Mouse (Mus musculus) embryonic fibroblast, embryonic 13.5 days (primary cell): Measurements from ENCODE around the gene Wdr89. TPM values are rescaled to one million over a fixed set of nuclear protein-coding genes. Genes with fewer than 3 reads are reported as not detected.
A peak's percentile ranks its signal among the peaks of the same experiment; 100 is the strongest.
"Not testable (repeated sequence)": the region's sequence is repeated elsewhere in the genome, so short reads cannot be mapped to it uniquely, and the experiment has no call there.

Experiments used
- H3K27ac ChIP-seq: 2 replicates; pipeline ENCODE4 v1.5.1; 2012; ENCODE audit warnings: low read length, control low read depth, inconsistent platforms; ENCODE audit not compliant: insufficient read depth
- H3K4me1 ChIP-seq: 2 replicates; pipeline ENCODE4 v1.6.1; 2011; ENCODE audit warnings: low read length; ENCODE audit not compliant: control insufficient read depth, insufficient read depth
- H3K4me3 ChIP-seq: 2 replicates; pipeline ENCODE4 v1.5.1; 2011; ENCODE audit warnings: mild to moderate bottlenecking, control low read depth, low read length; ENCODE audit not compliant: insufficient read depth
- CTCF ChIP-seq: IDR thresholded peaks from 2 replicates; pipeline ENCODE4 v1.5.1; 2011; ENCODE audit warnings: mild to moderate bottlenecking, control low read depth, low read length, moderate library complexity, borderline replicate concordance; ENCODE audit not compliant: insufficient read depth
- POLR2A ChIP-seq: IDR thresholded peaks from 2 replicates; pipeline ENCODE4 v1.6.1; 2011; ENCODE audit warnings: low read depth, mild to moderate bottlenecking, control low read depth, low read length, moderate library complexity
- polyA plus RNA-seq: library from polyadenylated mRNA; stranded (reverse); fragments of >200 nt; gene quantifications from 2 replicates; pipeline ENCODE4 v1.2.4, GENCODE M21; 2011; ENCODE audit warnings: low read depth; ENCODE audit not compliant: missing spikeins, insufficient read length

Wdr89 gene
- polyA plus RNA-seq, 1 experiment: 32.7 TPM

DNA sequence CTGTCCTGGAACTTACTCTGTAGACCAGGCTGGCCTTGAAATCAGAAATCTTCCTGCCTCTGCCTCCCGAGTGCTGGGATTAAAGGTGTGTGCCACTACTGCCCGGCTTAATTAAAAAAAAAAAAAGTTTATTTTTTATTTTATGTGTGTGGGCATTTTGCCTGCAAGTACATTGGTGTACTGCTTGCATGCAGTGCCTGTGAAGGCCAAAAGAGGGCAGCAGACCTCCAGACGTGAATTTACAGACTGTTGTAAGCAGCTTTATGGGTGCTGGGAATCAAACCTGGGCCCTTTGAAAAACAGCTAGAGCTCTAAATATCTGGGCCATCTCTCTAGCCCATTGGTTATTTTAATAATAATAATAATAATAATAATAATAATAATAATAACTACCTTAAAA, 29.4 kb upstream of the Wdr89 start:
- Histone ChIP-seq H3K4me1 (peaks cover 4% of the 10 kb centered on the region), H3K4me3 (no peak overlapping the region), H3K27ac (no peak overlapping the region)
- no peak for TF ChIP-seq POLR2A
- no peak for TF ChIP-seq CTCF

DNA sequence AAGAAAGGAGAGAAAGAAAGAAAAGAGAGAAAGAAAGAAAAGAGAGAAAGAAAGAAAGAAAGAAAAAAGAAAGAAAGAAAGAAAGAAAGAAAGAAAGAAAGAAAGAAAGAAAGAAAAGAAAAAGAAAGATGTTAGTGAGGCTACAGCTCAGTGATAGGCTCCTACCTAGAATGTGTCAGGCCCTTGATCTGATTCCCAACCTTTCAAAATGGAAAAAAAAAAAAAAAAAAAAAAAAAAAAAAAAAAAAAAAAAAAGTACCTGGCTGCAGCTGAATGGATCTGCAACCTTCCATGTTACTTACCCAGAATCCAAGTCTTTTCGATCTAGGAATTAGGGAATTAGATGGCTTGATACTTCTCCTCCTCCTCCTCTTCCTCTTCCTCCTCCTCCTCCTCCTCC, 26.5 kb upstream of the Wdr89 start:
- H3K4me1 ChIP-seq, H3K4me3 ChIP-seq, H3K27ac ChIP-seq: not testable (repeated sequence)

DNA sequence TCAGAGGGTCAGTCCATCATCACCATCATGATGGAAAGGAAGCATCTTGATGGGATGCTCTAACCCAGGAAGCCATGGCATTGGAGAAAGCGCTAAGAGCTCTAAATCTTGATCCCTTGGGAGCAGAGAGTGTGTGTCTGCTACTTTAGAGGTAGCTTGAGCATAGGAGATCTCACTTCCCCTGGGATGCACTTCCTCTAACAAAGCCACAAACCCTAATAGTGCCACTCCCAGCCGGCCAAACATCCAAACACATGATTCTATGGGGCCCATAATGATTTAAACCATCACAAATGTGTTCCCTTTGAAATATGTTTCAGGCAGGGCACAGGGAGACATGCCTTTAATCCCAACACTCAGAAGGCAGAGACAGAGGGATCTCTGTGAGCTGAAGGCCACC, 19.7 kb upstream of the Wdr89 start:
- no peak for TF ChIP-seq POLR2A
- no peak for TF ChIP-seq CTCF
- Histone ChIP-seq H3K4me3 (no peak overlapping the region), H3K27ac (no peak overlapping the region), H3K4me1 (no peaks in the 10 kb centered on the region)

DNA sequence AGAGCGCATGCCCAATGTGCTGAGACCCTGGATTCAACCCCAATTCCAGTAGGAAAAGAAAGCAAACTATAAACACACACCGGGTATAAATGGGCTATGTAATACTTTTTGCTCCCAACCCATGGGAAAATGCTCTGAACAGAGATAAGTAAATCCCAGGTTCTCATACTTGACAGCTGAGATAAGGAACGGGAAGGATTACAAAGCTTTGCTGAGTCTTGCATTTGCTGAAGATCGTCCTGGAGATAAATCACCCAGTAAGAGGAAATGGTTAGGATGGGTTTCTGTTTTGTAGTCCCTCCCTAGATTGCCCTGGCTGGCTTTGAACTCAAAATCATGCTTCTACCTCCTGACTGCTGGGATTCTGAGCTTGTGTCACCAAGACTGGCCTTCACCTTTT, 18.0 kb upstream of the Wdr89 start:
- Histone ChIP-seq H3K4me3 (no peak overlapping the region), H3K4me1 (no peaks in the 10 kb centered on the region), H3K27ac (no peak overlapping the region)
- TF ChIP-seq POLR2A (no peak), CTCF (no peak)

DNA sequence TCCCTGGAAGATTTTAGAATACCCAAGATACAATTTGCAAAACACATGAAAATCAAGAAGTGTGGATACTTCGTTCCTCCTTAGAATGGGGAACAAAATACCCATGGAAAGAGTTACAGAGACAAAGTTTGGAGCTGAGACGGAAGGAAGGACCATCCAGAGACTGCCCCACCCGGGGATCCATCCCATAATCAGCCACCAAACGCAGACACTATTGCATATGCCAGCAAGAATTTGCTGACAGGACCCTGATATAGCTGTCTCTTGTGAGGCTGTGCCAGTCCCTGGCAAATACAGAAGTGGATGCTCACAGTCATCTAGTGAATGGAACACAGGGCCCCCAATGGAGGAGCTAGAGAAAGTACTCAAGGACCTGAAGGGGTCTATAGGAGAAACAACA, 14.7 kb upstream of the Wdr89 start:
- not testable (repeated sequence) for H3K4me3 ChIP-seq, H3K4me1 ChIP-seq, H3K27ac ChIP-seq

DNA sequence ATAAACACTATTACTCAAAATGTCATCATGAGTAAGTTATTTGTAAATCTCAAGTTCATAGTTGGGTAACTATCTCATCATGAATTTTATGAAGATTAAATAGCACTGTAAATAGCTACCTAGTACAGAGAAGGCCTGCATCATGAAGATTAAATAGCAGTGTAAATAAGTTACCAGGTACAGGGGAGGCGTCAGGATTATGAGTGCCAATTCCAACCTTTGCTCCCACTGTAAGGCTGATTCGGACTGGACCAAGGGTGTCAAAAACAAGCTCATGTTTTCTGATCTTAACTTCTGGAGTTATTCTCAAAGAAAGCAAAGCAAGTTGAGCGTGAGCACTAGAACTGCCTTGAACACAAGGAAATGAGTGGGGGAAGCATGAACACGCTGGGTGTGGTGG, 14.3 kb upstream of the Wdr89 start:
- TF ChIP-seq POLR2A (no peak), CTCF (no peak)
- Histone ChIP-seq H3K4me1 (no peaks in the 10 kb centered on the region), H3K4me3 (no peak overlapping the region), H3K27ac (no peak overlapping the region)

DNA sequence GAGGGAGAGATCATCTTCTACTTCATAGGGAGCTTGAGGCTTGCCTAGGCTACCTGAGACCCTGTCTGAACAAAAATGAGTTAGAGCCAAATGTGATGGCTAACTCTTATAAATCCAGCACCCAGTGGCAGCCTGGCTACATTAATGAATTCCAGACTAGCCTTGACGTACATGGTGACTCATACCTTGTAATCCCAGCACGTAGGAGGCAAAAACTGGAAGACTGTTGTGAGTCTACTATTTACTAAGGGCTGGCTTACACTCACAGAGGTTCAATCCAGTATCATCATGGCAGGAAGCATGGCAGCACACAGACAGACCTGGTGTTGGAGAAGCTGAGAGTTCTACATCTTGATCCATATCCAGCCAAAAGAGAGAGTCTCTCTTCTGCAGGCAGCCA, 13.5 kb upstream of the Wdr89 start:
- no peaks in the 10 kb centered on the region for H3K4me1 ChIP-seq
- TF ChIP-seq CTCF: no peak
- no peak for TF ChIP-seq POLR2A
- no peak overlapping the region for H3K4me3 ChIP-seq
- H3K27ac ChIP-seq: peak overlapping the region; percentile 45; the same call in 1 of the 2 replicates

DNA sequence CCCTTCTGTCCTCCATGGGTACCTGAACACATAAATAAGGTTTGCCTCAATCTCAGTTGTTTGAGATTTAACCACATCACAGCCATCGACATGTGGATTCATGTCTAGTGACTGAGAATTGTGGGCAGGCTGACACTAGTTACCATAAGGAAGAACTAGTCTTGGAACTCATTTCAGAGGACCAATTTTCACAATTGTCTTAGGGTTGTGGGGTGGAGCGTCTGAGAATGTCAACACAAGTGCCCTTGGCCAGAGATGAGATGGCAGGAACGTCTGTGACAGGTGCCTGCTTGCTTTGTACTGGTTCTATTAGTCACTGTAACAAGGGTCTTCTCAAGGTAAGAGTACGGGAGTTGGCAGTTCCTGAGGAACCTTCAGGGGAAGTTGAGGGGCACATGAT, 11.8 kb upstream of the Wdr89 start:
- no peak overlapping the region for H3K4me3 ChIP-seq
- no peak overlapping the region for H3K27ac ChIP-seq
- H3K4me1 ChIP-seq: no peaks in the 10 kb centered on the region
- TF ChIP-seq CTCF: no peak
- TF ChIP-seq POLR2A: no peak

DNA sequence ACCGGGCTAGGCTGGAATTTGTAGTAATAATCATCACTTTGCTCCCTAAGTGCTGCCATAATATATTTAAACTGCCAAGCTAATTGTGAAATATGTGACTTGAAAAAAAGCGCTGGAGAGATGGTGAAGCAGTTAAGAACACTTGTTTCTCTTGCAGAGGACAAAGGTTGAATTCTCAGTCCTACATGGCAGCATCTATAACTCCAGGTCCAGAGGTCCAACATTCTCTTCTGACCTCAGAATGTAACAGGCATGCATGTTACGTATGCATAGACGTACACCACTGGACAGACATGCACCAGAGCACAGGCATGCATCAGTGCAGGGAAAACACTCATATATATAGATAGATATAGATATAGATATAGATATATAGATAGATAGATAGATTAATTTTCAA, 9.1 kb upstream of the Wdr89 start:
- H3K27ac ChIP-seq: no peak overlapping the region
- TF ChIP-seq POLR2A (no peak), CTCF (no peak)
- no peak overlapping the region for H3K4me3 ChIP-seq
- no peaks in the 10 kb centered on the region for H3K4me1 ChIP-seq

DNA sequence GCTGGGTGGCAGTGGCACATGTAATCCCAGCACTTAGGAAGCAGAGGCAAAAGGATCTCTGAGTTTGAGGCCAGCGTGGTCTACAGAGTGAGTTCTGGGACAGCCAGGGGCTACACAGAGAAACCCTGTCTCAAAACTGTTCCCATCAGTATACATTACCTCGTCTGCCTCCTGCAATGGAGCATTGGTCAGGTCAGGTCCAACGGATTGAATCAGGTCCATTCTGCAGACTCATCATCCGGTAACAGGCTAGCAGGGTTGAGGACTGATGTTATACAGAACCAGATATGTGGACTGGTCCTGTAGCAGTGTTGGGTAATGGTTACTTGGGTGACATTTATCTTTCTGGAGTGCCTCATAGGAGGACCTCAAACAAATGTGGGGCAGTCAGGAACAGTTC, 3.3 kb upstream of the Wdr89 start:
- Histone ChIP-seq H3K27ac (no peak overlapping the region), H3K4me1 (0 out of 2 replicates have a peak, but pooled peaks cover 5% of the 10 kb centered on the region), H3K4me3 (no peak overlapping the region)
- TF ChIP-seq POLR2A (no peak), CTCF (no peak)

DNA sequence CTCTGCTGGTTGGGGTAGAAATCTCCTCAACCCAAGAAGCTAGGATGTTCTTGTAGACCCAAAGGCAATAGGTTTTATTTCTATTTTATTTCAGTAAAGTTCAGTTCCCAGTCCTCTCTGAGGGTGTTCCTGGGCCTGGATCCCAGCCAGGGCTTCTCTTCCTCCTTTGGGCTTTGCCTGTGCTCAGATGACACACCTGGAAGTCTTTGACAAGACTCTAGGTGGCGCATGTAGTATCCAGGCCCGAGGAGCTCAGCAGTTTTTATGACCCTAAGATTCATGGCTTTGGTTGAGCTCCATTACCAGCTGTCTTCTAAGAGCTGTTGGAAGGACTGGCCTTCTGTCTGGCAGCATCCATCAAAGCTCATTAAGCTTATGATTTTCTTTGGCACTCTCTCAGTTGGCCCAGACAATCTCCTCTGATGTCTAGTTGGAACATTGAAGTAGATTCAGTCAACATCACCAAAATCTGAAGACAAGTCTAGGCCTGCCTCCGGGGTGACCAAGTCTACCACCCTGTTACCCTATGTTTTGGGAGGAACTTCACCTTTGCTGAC, 2.5 kb upstream of the Wdr89 start:
- TF ChIP-seq POLR2A (no peak), CTCF (no peak)
- Histone ChIP-seq H3K27ac (no peak overlapping the region), H3K4me1 (0 out of 2 replicates have a peak, but pooled peaks cover 5% of the 10 kb centered on the region), H3K4me3 (no peak overlapping the region)
